Comparison of ENCODE assay signal across 7 mouse cellular contexts in genomic region chr1:136118875-136119274, GRCm38 (mm10). TPM values are rescaled to one million over a fixed set of nuclear protein-coding genes. Genes with fewer than 3 reads are reported as not detected.
DNase-seq lines count a peak whose midpoint lies in the region; TF ChIP-seq lines count a peak whose summit lies in the region.

No protein-coding gene starts in this region.

- H3K4me3 ChIP-seq in left cerebral cortex, adult 2 months: no peak overlapping the region

- 0 out of 2 replicates have a peak overlapping the region, but pooled peaks have one; percentile 9 for H3K27ac ChIP-seq in left cerebral cortex, adult 2 months

- intact Hi-C loops in left cerebral cortex, adult 2 months (cut with DNase I): loop anchor here (5.0 kb wide), 2 partner anchors 57 to 93 kb away; partner anchors contain the start of gene Mroh3

- TF ChIP-seq CTCF in left cerebral cortex, adult 2 months (IDR thresholded peaks at IDR 0.05): no peak

- DNase-seq in A20 (ENCODE audit: low read depth, low spot score) (peak; percentile 75), ES-CJ7 (ENCODE audit: low read depth, low spot score) (peak; percentile 36)
- peak; percentile 74 for DNase-seq in forelimb bud, embryonic 11.5 days (ENCODE audit: low read depth, low spot score)
- DNase-seq in left cerebral cortex, adult 2 months (ENCODE audit: extremely low spot score in 1 of 2, low spot score in 2 of 2): peak; percentile 74 to 80
- DNase-seq in retina, postnatal 1 day: peak; percentile 73
- no peak for DNase-seq in adrenal gland, adult 2 months
- no peak for DNase-seq in urinary bladder, postnatal 4 days (ENCODE audit: low spot score in 2 of 2)

RNA-seq across cellular contexts. Expression of gene Kif21b, which starts 12.3 kb away (rescaled TPM):
- total RNA-seq in left cerebral cortex, adult 2 months (2021): 10 to 100 TPM; 67.3 to 74.2 TPM
- total RNA-seq in adrenal gland, adult 2 months (2021): 1 to 10 TPM; 2.2 to 5.1 TPM
- polyA plus RNA-seq in adrenal gland, adult 2 months (2012; rRNA removed): 4.5 and 6.5 TPM in 2 replicates

Comparison
In these comparisons a context has a peak if more than half of its experiments do, and no peak if none do; other contexts are left out.
1. DNase-seq: peak in A20 (single experiment), ES-CJ7 (single experiment), forelimb bud, embryonic 11.5 days (single experiment), left cerebral cortex, adult 2 months (2 of 2) and retina, postnatal 1 day (single experiment); none in adrenal gland, adult 2 months (single experiment) and urinary bladder, postnatal 4 days (0 of 2).
2. RNA of gene Kif21b, which starts 12.3 kb away (total RNA-seq): 67.3 to 74.2 TPM in left cerebral cortex, adult 2 months; 2.2 to 5.1 TPM in adrenal gland, adult 2 months; every median in the first group is over 10 times any median in the second.